Mouse (Mus musculus) G1E (cell line): ENCODE data around the gene Olfr12. TPM values are rescaled to one million over a fixed set of nuclear protein-coding genes. Genes with fewer than 3 reads are reported as not detected.

Source experiments
- ATAC-seq: 2 replicates; pipeline ENCODE4 v1.8.0; 2016; ENCODE audit warnings: mild to moderate bottlenecking; ENCODE audit not compliant: insufficient number of reproducible peaks, poor library complexity, low FRiP score, severe bottlenecking; ENCODE audit errors: extremely low read depth
- DNase-seq: peaks from one replicate; pipeline ENCODE4 v3.0.0; 2012; ENCODE audit warnings: low spot score
- H3K27me3 ChIP-seq: 2 replicates; pipeline ENCODE4 v1.6.1; 2012; ENCODE audit warnings: mild to moderate bottlenecking, low read length, inconsistent platforms; ENCODE audit not compliant: insufficient read depth
- H3K36me3 ChIP-seq: replicated peaks from 2 replicates; pipeline ENCODE3; 2012; ENCODE audit warnings: mild to moderate bottlenecking, inconsistent platforms
- H3K4me1 ChIP-seq: 2 replicates; pipeline ENCODE4 v1.6.1; 2012; ENCODE audit warnings: low read depth, low read length, inconsistent platforms, mixed read lengths; ENCODE audit not compliant: insufficient read depth
- H3K4me3 ChIP-seq: 2 replicates; pipeline ENCODE4 v1.5.1; 2012; ENCODE audit warnings: low read depth, mild to moderate bottlenecking, inconsistent platforms, low read length, moderate library complexity, mixed read lengths
- H3K9me3 ChIP-seq: replicated peaks from 2 replicates; pipeline ENCODE4 v1.6.1; 2012; ENCODE audit warnings: inconsistent platforms
- CTCF ChIP-seq: IDR thresholded peaks from 2 replicates; pipeline ENCODE4 v1.5.1; 2012; ENCODE audit warnings: low read depth, low read length, inconsistent platforms, mixed read lengths
- GATA1 ChIP-seq: IDR thresholded peaks from 2 replicates; pipeline ENCODE4 v1.6.1; 2012; ENCODE audit warnings: borderline replicate concordance, low read length, inconsistent platforms, mixed read lengths
- GATA2 ChIP-seq: IDR thresholded peaks from 2 replicates; pipeline ENCODE4 v1.6.1; 2012; ENCODE audit warnings: low read depth, low read length, inconsistent platforms, borderline replicate concordance
- POLR2AphosphoS5 ChIP-seq: IDR thresholded peaks from 2 replicates; pipeline ENCODE4 v1.6.1; 2012; ENCODE audit warnings: low read depth, low read length, inconsistent platforms; ENCODE audit not compliant: insufficient replicate concordance
- TAL1 ChIP-seq: conservative IDR thresholded peaks from 2 replicates; pipeline ENCODE4 v1.6.1; 2012; ENCODE audit warnings: low read depth, low read length, inconsistent platforms, mixed read lengths
- polyA plus RNA-seq: library from polyadenylated mRNA; stranded (reverse); fragments of >175 nt; gene quantifications from 2 replicates; pipeline ENCODE4 v1.2.3, GENCODE M21; 2012
- total RNA-seq, 2 experiments: library from RNA; stranded (forward) in 1 of 2; stranded (reverse) in 1 of 2; fragments of 200-1000 nt in 1 of 2; fragments of >200 nt in 1 of 2; fragmentation: Nextera tagmentation in 1 of 2; gene quantifications; 2 replicates each; pipeline ENCODE4 v1.2.3; 2014 to 2017

The Olfr12 gene
- total and polyA plus RNA-seq, 3 experiments: 0.16 TPM; not detected in 2

GRCm38 (mm10) chr1:92653179-92653578 is 35.6 kb downstream of the Olfr12 start:
- DNase-seq (no peak), ATAC-seq (no peak)
- Histone ChIP-seq H3K4me3 (no peak overlapping the region), H3K9me3 (no peaks in the 10 kb centered on the region), H3K4me1 (peaks cover 3% of the 10 kb centered on the region), H3K36me3 (no peaks in the 10 kb centered on the region), H3K27me3 (peaks cover 57% of the 10 kb centered on the region)
- no peak for TF ChIP-seq TAL1
- TF ChIP-seq POLR2AphosphoS5: no peak
- TF ChIP-seq CTCF: no peak
- no peak for TF ChIP-seq GATA2
- no peak for TF ChIP-seq GATA1

GRCm38 (mm10) chr1:92654676-92655075 is 37.1 kb downstream of the Olfr12 start:
- TF ChIP-seq GATA2 (no peak), TAL1 (no peak), CTCF (no peak)
- no peak for DNase-seq
- Histone ChIP-seq H3K27me3 (peaks cover 55% of the 10 kb centered on the region), H3K36me3 (no peaks in the 10 kb centered on the region), H3K9me3 (no peaks in the 10 kb centered on the region), H3K4me3 (no peak overlapping the region), H3K4me1 (peaks cover 11% of the 10 kb centered on the region)
- no peak for ATAC-seq

DNA sequence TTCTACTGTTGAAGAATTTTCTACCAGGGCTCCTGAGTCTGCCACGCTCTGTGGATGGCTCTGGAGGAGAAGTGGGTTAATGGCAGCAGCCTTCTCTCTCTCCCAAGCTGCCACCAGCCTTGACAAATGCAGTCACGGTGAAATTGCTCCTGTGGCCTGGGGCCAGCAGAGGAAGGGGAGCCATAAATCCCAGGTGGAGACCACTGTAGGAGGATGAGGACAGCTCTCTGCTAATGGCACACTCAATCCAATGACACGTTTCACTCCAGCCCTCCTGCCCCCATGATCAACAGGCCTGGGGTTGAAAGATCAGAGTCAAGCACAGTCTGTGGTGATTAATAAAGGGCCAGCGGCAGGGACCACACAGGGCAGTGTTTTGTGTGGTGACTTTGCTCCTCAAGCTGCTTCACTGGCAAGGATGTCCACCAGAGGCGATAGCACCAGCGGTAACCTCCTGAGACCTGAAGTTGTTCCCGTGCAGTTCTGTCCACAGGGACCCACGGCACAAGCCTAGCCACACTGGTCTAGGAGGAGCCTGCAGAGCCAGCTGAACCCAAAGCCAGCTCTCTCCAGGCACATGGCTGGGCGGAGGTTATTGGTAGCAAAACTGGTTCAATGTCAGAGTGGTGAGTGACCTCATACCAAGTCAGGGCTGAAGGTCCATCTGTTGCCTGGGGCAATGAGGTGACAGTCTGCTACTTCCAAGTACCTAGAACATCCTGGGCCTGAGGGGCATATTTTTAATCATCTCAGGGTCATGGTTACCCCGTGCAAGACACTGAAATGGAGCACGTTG is 39.6 kb downstream of the Olfr12 start:
- Histone ChIP-seq H3K27me3 (peaks cover 40% of the 10 kb centered on the region), H3K4me3 (no peak overlapping the region), H3K36me3 (no peaks in the 10 kb centered on the region), H3K4me1 (peaks cover 16% of the 10 kb centered on the region), H3K9me3 (no peaks in the 10 kb centered on the region)
- no peak for ATAC-seq
- DNase-seq: no peak
- TF ChIP-seq POLR2AphosphoS5 (no peak), GATA2 (no peak), TAL1 (no peak), CTCF (no peak), GATA1 (no peak)

GRCm38 (mm10) chr1:92659392-92659791 is 41.8 kb downstream of the Olfr12 start:
- H3K4me1 ChIP-seq: peaks cover 16% of the 10 kb centered on the region
- H3K36me3 ChIP-seq: no peaks in the 10 kb centered on the region
- peaks cover 37% of the 10 kb centered on the region for H3K27me3 ChIP-seq
- TF ChIP-seq POLR2AphosphoS5 (no peak), GATA1 (no peak), TAL1 (no peak), CTCF (no peak), GATA2 (no peak)
- no peak overlapping the region for H3K4me3 ChIP-seq
- no peaks in the 10 kb centered on the region for H3K9me3 ChIP-seq
- ATAC-seq: peak; percentile 82
- peak; percentile 44 for DNase-seq

GRCm38 (mm10) chr1:92667106-92667505 is 49.5 kb downstream of the Olfr12 start:
- H3K4me1 ChIP-seq: no peaks in the 10 kb centered on the region
- H3K27me3 ChIP-seq: peaks cover 14% of the 10 kb centered on the region
- ATAC-seq (no peak), DNase-seq (no peak)
- H3K36me3 ChIP-seq: no peaks in the 10 kb centered on the region
- H3K9me3 ChIP-seq: no peaks in the 10 kb centered on the region
- TF ChIP-seq GATA2 (no peak), TAL1 (no peak), GATA1 (no peak), POLR2AphosphoS5 (no peak)
- H3K4me3 ChIP-seq: no peak overlapping the region

- Histone ChIP-seq H3K4me1 (no peaks in the 10 kb centered on the region), H3K27me3 (peaks cover 15% of the 10 kb centered on the region; the same call in 1 of the 2 replicates), H3K9me3 (no peaks in the 10 kb centered on the region), H3K4me3 (no peak overlapping the region), H3K36me3 (no peaks in the 10 kb centered on the region)
- no peak for ATAC-seq
- no peak for DNase-seq
- TF ChIP-seq POLR2AphosphoS5: no peak
Measured at GRCm38 (mm10) chr1:92669430-92669829, 51.8 kb downstream of the Olfr12 start.
